Mouse (Mus musculus) stomach, postnatal 0 days (tissue): Measurements from ENCODE around the gene Pgpep1.

Experiments
- CTCF ChIP-seq: IDR thresholded peaks from 2 replicates; pipeline ENCODE4 v1.5.1; 2016; ENCODE audit warnings: antibody characterized with exemption, low read depth, mild to moderate bottlenecking, moderate library complexity
- EP300 ChIP-seq: optimal IDR thresholded peaks from 2 replicates; pipeline ENCODE3; 2016; ENCODE audit warnings: antibody characterized with exemption

GRCm38 (mm10) chr8:70695318-70696018, 35.3 kb upstream of the Pgpep1 start:
- no peak for TF ChIP-seq CTCF
- peak; percentile 35 for TF ChIP-seq EP300
